Mouse (Mus musculus) forebrain, embryonic 10.5 days (tissue): ENCODE results near the gene Uvrag. TPM values are rescaled to one million over a fixed set of nuclear protein-coding genes. Genes with fewer than 3 reads are reported as not detected.

Experiments
- DNase-seq: peaks from one replicate; pipeline ENCODE4 v3.0.0-alpha.2; 2017; ENCODE audit warnings: low spot score; ENCODE audit errors: extremely low spot score
- H3K27ac ChIP-seq: fragments of 300-500 bp; sonication (generic); 2 replicates; pipeline ENCODE4 v1.5.1; 2016; ENCODE audit warnings: mild to moderate bottlenecking
- H3K27me3 ChIP-seq: fragments of 300-500 bp; sonication (generic); 2 replicates; pipeline ENCODE4 v1.6.1; 2016; ENCODE audit warnings: mild to moderate bottlenecking; ENCODE audit not compliant: poor library complexity, severe bottlenecking
- H3K36me3 ChIP-seq: fragments of 300-500 bp; sonication (generic); replicated peaks from 2 replicates; pipeline ENCODE4 v1.6.1; 2016; ENCODE audit warnings: mild to moderate bottlenecking, moderate library complexity
- H3K4me1 ChIP-seq: fragments of 300-500 bp; sonication (generic); 2 replicates; pipeline ENCODE4 v1.6.1; 2016
- H3K4me3 ChIP-seq: fragments of 300-500 bp; sonication (generic); 2 replicates; pipeline ENCODE4 v1.5.1; 2016; ENCODE audit warnings: mild to moderate bottlenecking, moderate library complexity
- H3K9me3 ChIP-seq: fragments of 300-500 bp; sonication (generic); 2 replicates; pipeline ENCODE4 v1.6.1; 2016; ENCODE audit warnings: mild to moderate bottlenecking, moderate library complexity
- WGBS: fragments of 180-500 bp; shearing (Covaris S2); methylation state at CpG from one replicate; pipeline ENCODE4 v1.1.7; 2016; 5-methylcytosine and 5-hydroxymethylcytosine counted together
- polyA plus RNA-seq: library from polyadenylated mRNA; unstranded; fragments of >200 nt; fragmentation: Nextera tagmentation; extraction: Ambion mirVana; gene quantifications from 2 replicates; pipeline ENCODE4 v1.2.1, GENCODE M21; 2016

Gene Uvrag
- polyA plus RNA-seq, 1 experiment from 2014 or later: 9.8 TPM

DNA sequence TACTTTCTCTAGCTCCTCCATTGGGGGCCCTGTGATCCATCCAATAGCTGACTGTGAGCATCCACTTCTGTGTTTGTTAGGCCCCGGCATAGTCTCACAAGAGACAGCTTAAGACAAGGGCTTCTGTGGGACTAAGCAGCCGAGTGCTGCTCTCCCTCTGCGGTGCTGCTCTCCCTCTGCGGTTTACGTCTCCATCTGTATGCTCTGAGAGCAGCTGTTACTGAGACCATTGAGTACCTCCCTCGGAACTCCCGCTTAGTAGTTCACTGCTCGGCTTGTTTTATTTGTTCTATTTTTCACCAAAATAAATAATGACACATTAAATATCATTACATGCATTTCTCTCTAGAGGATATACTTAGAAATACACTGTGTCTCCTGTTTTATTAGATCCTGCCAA lies 180.7 kb downstream of the Uvrag start:
- Histone ChIP-seq H3K9me3 (no peaks in the 10 kb centered on the region), H3K4me3 (no peak overlapping the region), H3K4me1 (peaks cover 44% of the 10 kb centered on the region), H3K36me3 (no peaks in the 10 kb centered on the region), H3K27ac (no peak overlapping the region), H3K27me3 (no peaks in the 10 kb centered on the region)
- DNase-seq: no peak
- 94% methylated on average over 8 of the region's 8 CpGs for WGBS

DNA sequence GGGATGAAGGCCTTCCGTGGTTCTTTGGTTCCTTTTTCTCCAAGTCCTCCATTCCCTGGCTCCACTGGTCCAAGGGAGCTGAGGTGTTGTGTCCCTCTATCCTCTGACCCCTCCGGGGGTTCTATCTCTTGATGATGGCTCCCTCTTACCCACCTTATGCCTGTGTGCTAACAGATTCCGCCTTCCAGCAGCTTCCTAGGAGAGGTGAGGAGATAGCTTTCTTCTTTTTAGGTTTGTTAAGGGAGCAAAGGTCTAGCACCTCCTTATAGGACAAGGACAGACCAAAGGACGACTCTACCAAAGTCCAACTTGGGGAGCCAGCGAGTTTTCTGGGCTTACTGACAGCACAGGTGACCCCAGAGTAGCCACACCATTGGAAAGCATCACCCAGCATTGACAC lies 181.7 kb downstream of the Uvrag start:
- DNase-seq: no peak
- H3K27ac ChIP-seq: no peak overlapping the region
- no peaks in the 10 kb centered on the region for H3K36me3 ChIP-seq
- H3K4me1 ChIP-seq: peaks cover 52% of the 10 kb centered on the region
- H3K4me3 ChIP-seq: no peak overlapping the region
- no peaks in the 10 kb centered on the region for H3K9me3 ChIP-seq
- 91% methylated on average over 5 of the region's 5 CpGs for WGBS
- no peaks in the 10 kb centered on the region for H3K27me3 ChIP-seq

GRCm38 (mm10) chr7:98958172-98958571 lies 182.8 kb downstream of the Uvrag start:
- H3K27ac ChIP-seq: peak overlapping the region; percentile 56; the same call in 1 of the 2 replicates
- H3K4me3 ChIP-seq: no peak overlapping the region
- H3K9me3 ChIP-seq: no peaks in the 10 kb centered on the region
- no peaks in the 10 kb centered on the region for H3K36me3 ChIP-seq
- H3K4me1 ChIP-seq: peaks cover 57% of the 10 kb centered on the region
- no peaks in the 10 kb centered on the region for H3K27me3 ChIP-seq
- no peak for DNase-seq
- 19% methylated on average over 11 of the region's 11 CpGs for WGBS

DNA sequence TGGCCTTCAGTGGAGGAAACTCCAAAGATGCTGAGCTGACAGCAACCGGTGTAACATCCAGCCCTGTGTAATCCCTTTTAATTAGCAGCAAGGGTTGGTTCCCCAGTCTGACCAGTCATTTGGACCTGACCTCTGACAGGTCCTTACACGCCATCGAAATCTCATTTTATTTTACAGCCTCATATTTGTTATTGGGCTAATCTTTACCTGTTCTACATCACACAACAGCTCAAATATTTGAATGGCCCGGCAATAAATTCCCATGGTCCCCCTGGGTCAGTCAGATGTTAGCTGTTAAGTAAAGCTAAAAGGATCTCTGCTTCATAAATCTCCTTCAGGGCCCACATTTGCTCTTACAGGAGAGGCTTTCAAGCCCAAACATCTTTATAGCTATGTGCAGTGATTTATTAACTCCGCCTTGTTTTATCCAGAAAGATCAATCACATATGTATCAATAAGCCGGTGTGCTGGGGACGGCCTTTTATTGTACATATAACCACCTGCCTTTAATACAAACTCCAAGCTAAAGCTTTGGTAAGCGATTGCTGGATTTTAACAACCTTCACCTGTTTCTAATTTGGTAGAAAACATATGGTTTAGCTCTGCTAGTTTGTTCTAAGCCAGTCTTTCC lies 183.7 kb downstream of the Uvrag start:
- no peaks in the 10 kb centered on the region for H3K27me3 ChIP-seq
- no peak for DNase-seq
- no peak overlapping the region for H3K4me3 ChIP-seq
- no peaks in the 10 kb centered on the region for H3K36me3 ChIP-seq
- no peak overlapping the region for H3K27ac ChIP-seq
- peaks cover 47% of the 10 kb centered on the region for H3K4me1 ChIP-seq
- H3K9me3 ChIP-seq: no peaks in the 10 kb centered on the region
- WGBS: 69% methylated on average over 8 of the region's 8 CpGs

DNA sequence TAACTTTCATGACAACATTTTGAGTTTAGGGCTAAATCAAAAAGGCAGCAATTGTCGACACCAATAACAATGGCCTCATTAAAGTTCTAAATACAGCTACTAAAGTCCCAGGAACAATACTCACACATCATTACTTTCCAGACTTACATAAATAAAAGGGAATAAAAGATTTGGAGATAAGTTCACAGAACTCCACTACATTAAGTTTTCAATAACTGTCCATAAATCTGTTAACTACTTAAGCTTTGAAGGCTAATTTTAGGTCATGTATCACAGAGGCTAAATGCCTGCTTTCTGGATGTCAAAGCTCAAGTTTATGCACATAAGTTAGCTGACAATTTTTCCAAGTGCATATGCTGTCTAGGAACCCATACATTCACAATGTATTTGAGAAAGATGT lies 184.3 kb downstream of the Uvrag start:
- Histone ChIP-seq H3K27me3 (no peaks in the 10 kb centered on the region), H3K4me3 (no peak overlapping the region), H3K4me1 (peaks cover 47% of the 10 kb centered on the region), H3K9me3 (no peaks in the 10 kb centered on the region), H3K27ac (no peak overlapping the region), H3K36me3 (no peaks in the 10 kb centered on the region)
- WGBS: 84% methylated on average over 1 of the region's 1 CpGs
- DNase-seq: no peak

GRCm38 (mm10) chr7:98953649-98954048 lies 187.3 kb downstream of the Uvrag start:
- Histone ChIP-seq H3K27ac (no peak overlapping the region), H3K36me3 (no peaks in the 10 kb centered on the region), H3K27me3 (no peaks in the 10 kb centered on the region), H3K4me1 (peaks cover 51% of the 10 kb centered on the region), H3K9me3 (no peaks in the 10 kb centered on the region), H3K4me3 (no peak overlapping the region)
- 94% methylated on average over 3 of the region's 3 CpGs for WGBS
- DNase-seq: no peak

DNA sequence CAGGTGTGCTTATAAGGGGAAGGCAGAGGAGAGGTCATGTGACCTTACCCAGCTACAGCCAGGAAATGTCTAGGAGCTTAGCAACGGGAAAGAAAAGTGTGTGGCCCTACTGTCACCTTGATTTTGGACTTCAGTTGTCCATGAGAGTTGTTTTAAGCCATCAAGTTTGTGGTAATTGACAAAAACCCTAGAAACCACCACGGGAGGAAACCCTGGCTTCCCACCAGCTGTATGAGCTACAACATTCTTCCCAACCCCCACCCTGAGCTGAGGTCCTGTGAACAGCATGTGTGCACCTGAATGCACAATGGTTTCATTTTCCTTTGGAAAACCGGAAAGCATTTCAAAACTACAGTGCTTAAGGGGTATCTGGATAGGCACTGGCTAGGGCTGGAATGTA lies 196.0 kb downstream of the Uvrag start:
- H3K36me3 ChIP-seq: no peaks in the 10 kb centered on the region
- no peak overlapping the region for H3K4me3 ChIP-seq
- H3K4me1 ChIP-seq: peaks cover 15% of the 10 kb centered on the region
- DNase-seq: no peak
- H3K27ac ChIP-seq: no peak overlapping the region
- no peaks in the 10 kb centered on the region for H3K27me3 ChIP-seq
- 86% methylated on average over 3 of the region's 3 CpGs for WGBS
- no peaks in the 10 kb centered on the region for H3K9me3 ChIP-seq

DNA sequence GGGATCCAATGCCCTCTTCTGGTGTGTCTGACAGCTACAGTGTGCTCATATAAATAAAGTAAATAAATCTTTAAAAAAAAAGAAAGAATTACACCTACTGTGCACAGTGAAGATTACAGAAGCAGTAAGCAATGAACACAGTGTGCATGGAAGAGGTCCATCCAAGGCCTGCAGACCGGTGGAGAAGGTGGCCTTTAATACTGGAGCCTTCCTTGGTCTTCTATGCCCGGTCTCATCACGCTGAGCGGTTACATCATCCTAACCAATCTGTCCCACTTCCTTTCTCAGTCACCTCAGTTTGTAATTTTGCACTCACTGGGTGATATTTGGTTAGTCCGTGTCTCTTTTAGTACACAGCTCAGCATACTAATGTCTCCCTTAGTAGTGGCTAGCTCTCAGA lies 197.3 kb downstream of the Uvrag start:
- no peak for DNase-seq
- Histone ChIP-seq H3K4me3 (no peak overlapping the region), H3K27me3 (no peaks in the 10 kb centered on the region), H3K27ac (no peak overlapping the region), H3K9me3 (no peaks in the 10 kb centered on the region), H3K36me3 (no peaks in the 10 kb centered on the region), H3K4me1 (peaks cover 10% of the 10 kb centered on the region)
- 94% methylated on average over 5 of the region's 5 CpGs for WGBS

DNA sequence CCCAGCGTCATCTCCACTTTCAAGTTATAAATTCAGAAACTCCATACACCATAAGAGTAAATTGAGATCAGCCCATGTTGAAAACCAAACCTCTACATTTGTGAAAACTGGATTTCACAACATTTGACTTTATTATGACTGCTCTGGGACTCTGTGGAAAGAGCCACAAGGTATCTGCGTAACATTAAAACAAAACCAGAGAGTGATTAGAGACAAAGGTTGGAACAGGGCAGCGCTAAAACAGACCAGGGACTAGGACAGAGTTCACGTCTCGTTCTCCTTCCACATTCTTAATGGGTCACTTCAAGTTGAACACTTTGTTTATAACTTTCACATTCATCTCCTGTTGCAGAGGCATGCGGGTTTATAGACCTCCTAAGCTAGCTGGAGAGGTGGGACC lies 198.2 kb downstream of the Uvrag start:
- no peak overlapping the region for H3K4me3 ChIP-seq
- peaks cover 17% of the 10 kb centered on the region for H3K4me1 ChIP-seq
- H3K27me3 ChIP-seq: no peaks in the 10 kb centered on the region
- H3K36me3 ChIP-seq: no peaks in the 10 kb centered on the region
- DNase-seq: no peak
- H3K27ac ChIP-seq: no peak overlapping the region
- no peaks in the 10 kb centered on the region for H3K9me3 ChIP-seq
- 88% methylated on average over 6 of the region's 6 CpGs for WGBS

DNA sequence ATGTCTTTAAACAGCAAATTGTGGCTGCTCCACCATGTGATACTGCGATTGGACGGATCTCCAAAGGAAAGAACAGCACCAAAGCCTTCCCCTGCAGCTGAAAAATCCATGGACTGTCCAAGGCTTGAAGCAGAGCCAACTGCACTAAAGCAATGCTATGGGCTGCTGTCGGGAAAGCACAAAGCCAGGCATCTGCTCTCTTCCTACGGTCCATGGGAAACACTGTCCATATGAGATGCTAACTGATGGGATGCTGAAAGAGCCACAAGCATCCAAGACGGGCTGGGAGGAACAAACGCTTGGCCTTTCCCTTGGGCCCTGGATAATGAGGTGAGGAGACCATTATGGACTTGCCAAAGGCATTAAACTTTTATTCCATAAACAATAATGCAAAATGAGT lies 201.7 kb downstream of the Uvrag start:
- Histone ChIP-seq H3K4me3 (no peak overlapping the region), H3K4me1 (peaks cover 17% of the 10 kb centered on the region), H3K36me3 (no peaks in the 10 kb centered on the region), H3K9me3 (no peaks in the 10 kb centered on the region), H3K27ac (no peak overlapping the region), H3K27me3 (no peaks in the 10 kb centered on the region)
- DNase-seq: no peak
- 94% methylated on average over 6 of the region's 6 CpGs for WGBS

DNA sequence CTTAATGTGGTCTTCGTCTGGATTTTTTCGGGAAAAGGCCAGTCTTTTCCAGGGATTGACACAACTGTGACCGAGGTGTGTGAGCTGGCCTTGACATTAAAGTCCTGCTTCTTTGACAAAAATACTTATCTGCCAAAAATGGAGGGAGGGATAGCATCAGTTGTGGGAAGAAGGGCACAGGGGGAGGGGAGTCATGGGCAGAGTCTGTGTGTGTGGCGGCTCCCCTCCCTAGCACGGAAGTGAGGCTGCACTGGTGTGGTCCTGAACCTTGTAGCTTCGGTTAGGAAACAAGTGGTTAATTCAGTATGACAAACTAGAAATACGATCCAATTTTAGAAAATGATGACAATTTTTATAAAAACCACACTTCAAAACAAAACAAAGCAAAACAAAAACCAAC lies 202.3 kb downstream of the Uvrag start:
- DNase-seq: no peak
- 89% methylated on average over 7 of the region's 7 CpGs for WGBS
- no peaks in the 10 kb centered on the region for H3K27me3 ChIP-seq
- H3K36me3 ChIP-seq: no peaks in the 10 kb centered on the region
- H3K9me3 ChIP-seq: no peaks in the 10 kb centered on the region
- H3K4me1 ChIP-seq: peaks cover 16% of the 10 kb centered on the region
- H3K4me3 ChIP-seq: no peak overlapping the region
- no peak overlapping the region for H3K27ac ChIP-seq

DNA sequence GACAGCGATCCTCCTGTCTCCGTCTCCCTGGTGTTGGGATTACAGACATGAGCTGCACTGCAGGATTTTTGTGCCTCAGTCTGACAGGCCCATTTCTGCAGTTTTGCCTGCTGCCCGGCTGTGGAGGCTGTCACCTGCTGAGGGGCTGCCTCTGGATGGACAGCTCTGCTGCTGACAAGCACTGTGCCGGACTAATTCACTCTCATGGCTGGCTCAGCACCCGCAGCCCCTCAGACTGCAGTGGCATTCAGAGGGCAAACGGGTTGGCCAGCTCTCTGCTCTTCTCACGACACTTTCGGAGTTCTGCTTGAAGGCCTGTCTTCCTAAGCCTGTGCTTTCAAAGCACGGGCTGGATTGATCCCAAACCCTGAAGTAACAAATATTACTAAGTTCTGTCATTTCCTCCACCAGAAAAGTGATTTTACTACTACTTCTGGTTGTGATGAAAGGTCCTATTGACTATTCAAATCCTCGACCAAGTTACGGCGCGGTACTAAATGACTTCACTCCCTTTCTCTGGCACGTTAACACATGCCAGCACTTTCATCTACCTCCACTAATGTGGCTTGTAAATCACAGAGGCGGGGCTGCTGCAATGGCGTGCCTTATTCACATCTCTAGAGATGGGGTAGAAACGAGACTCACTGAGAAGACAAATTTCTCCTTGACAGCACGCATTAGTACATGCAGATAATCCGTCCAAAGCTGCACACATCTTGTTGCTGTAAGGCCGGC lies 203.7 kb downstream of the Uvrag start:
- WGBS: 79% methylated on average over 20 of the region's 20 CpGs
- peaks cover 16% of the 10 kb centered on the region for H3K4me1 ChIP-seq
- DNase-seq: no peak
- H3K27ac ChIP-seq: no peak overlapping the region
- no peaks in the 10 kb centered on the region for H3K27me3 ChIP-seq
- H3K4me3 ChIP-seq: no peak overlapping the region
- H3K9me3 ChIP-seq: no peaks in the 10 kb centered on the region
- no peaks in the 10 kb centered on the region for H3K36me3 ChIP-seq

DNA sequence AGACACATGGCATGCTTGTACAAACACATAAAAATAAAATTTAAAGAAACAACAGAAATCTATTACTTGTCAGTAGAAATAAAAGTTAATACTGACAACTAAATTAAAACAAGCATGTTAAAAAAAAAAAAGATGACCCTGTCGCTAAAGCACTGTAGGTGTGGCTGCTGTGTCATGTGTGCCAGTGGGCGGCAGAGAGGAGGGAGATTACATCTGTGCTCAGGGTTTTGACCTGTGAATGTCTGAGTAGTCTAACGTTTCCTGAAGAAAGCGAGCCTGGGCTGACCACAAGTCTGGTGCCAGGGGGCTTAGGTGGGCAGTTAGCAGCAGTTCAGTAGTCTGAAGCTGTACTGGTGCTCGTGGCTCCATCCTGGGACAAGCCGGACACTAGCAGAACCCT lies 205.2 kb downstream of the Uvrag start:
- Histone ChIP-seq H3K9me3 (no peaks in the 10 kb centered on the region), H3K27me3 (no peaks in the 10 kb centered on the region), H3K4me3 (no peak overlapping the region), H3K4me1 (peaks cover 16% of the 10 kb centered on the region), H3K27ac (0 out of 2 replicates have a peak overlapping the region, but pooled peaks have one; percentile 3), H3K36me3 (no peaks in the 10 kb centered on the region)
- WGBS: 87% methylated on average over 6 of the region's 6 CpGs
- no peak for DNase-seq
